Mouse (Mus musculus) adrenal gland, adult 18-20 months (tissue): ENCODE measurements around the gene Bsn. TPM values are rescaled to one million over a fixed set of nuclear protein-coding genes. Genes with fewer than 3 reads are reported as not detected.

Experiments used
- DNase-seq, 2 experiments: peaks; one replicate each; pipeline ENCODE4 v3.0.0; 2021 to 2022; ENCODE audit warnings: low spot score in 2 of 2
- long read RNA-seq, 2 experiments: library from polyadenylated mRNA; stranded (forward); transcript quantifications; one replicate each; pipeline ENCODE4 v2.0.0; 2021
- total RNA-seq, 2 experiments: library from RNA; stranded (reverse); gene quantifications; 1 replicate in 1 of 2; 2 replicates in 1 of 2; pipeline ENCODE4 v1.2.3; 2021

Gene Bsn
- 1 to 10 TPM; 1.8 to 3.1 TPM for total RNA-seq
- long read RNA-seq, experiment 1, partial matches to known transcripts: 1 of 2 reads
- long read RNA-seq, experiment 1, other reads (novel, unspliced or antisense): 1 of 2 reads
- long read RNA-seq, experiment 2, partial matches to known transcripts: 0 of 1 reads
- long read RNA-seq, experiment 2, other reads (novel, unspliced or antisense): 1 of 1 reads

GRCm38 (mm10) chr9:108189787-108190679 lies at the start of gene Bsn:
Bsn (minus strand) TSS chr9:108190384.
- DNase-seq: peak; percentile 62 to 65

DNA sequence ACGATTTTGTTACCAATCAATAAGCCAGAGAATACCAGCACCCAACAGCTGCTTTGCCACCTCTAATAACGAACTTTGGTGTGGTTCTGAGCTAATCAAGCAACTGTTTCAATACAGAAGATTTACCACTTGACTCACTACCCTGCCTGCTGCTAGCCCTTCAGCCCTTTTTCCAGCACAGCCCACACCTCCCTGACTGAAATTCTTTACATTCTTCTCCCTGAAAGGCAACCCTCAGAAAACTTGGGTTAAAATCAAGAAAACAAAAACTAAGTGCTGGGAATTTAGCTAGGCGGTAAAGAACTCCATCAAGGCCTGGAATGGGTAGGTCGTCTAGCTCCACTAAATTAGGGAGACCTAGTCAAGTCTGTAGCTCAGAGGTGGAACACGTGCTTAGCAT lies 49.8 kb upstream of the Bsn start:
- DNase-seq: no peak

DNA sequence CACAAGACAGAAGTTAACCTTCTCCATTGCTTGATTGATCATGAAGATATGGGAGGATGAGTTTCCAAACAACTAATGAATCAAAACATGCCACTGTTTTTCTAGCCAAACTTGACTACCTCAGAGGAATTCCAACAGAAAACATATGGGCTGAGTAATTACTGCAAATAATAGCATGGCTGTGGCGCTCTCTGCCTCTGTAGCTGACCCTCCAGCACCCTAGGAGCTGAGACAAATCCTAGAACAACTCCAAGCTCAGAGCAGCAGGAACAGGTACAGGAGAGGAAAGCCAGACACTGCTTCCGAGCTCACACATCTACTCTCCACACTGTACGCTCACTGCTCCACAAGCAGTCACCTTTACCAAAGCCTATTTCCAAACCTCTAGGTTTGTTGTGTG lies 48.6 kb upstream of the Bsn start:
- DNase-seq: no peak

- DNase-seq: no peak
These were observed 48.2 kb upstream of the Bsn start for GRCm38 (mm10) chr9:108238402-108238801.

DNA sequence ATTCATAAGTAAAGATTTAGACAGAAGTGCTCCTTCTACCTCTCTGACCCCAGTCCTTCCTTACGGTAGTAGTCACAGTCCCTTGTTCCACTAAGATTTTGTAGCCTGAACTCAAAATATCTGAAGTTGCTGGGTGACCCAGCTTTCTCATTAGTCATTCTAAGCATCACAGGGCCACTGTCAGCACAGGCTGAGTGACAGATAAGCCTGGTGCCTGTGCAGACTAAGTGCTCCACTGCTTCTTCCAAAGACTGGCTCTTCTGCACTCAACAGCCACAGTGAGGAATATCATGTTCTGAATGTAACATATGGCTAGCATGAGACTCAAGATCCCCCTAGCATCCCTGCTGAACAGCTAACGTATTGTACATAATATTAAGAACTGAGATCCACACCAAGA lies 44.5 kb upstream of the Bsn start:
- DNase-seq: no peak

DNA sequence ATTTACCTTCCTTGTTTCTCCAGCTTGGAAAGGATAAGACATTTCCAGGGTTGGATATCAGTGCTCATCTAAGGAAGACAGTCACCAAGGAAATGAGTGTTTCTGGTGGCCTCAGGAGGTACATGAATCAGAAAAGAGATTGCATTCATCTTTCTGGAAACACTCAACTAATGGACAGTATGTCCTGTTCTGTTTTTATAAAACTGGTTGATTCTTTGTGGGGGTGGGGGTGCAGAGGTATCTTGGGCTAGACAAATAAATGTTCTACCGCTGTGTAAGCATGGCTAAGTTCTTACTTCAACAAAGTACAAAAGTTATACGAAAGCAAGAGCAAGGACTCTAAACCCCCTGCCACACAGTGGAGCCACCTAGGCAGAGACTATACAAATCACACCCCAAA lies 42.7 kb upstream of the Bsn start:
- no peak for DNase-seq

- no peak for DNase-seq
These were observed 37.9 kb upstream of the Bsn start for GRCm38 (mm10) chr9:108227911-108228649.

GRCm38 (mm10) chr9:108225166-108225565 lies 35.0 kb upstream of the Bsn start:
- no peak for DNase-seq

DNA sequence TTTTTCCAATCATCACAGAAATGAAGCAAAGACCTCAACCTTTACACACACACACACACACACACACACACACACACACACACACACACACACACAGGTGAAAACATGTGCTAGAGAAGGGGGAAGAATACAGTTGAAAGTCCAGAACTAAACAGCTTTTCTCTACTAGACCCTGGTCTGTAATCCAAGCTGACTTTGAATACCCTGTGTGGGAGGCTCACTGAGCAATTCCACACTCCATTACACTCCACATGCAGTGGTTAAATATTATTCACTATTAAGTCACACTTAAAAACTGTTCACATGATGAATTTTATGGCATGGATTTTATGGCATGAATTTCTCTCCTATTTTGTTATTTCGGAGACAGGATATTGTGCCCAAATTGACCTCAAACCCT lies 33.4 kb upstream of the Bsn start:
- DNase-seq: no peak

DNA sequence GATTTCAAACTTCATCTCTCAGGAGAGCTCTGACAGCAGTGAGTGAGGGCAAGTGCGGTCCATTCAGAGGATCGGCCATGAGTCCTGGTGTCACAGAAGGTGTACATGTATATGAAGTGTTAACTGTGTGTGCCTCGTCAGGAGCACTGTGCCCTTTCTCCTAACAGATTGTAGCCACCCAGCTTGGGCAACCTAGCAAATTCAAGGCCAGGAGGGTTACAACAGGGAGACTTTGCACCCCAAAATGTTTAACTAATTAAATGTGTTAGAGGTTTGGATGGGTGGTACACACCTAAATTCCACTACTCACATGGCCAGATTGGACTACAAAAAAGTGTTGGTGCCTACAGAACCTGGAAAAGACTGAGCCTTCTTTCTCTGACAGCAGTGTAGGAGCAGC lies 31.4 kb upstream of the Bsn start:
- DNase-seq: no peak

- DNase-seq: no peak
These were observed 30.2 kb upstream of the Bsn start for GRCm38 (mm10) chr9:108220380-108220774.

- DNase-seq: no peak
These were observed 29.7 kb upstream of the Bsn start for GRCm38 (mm10) chr9:108219766-108220379.

DNA sequence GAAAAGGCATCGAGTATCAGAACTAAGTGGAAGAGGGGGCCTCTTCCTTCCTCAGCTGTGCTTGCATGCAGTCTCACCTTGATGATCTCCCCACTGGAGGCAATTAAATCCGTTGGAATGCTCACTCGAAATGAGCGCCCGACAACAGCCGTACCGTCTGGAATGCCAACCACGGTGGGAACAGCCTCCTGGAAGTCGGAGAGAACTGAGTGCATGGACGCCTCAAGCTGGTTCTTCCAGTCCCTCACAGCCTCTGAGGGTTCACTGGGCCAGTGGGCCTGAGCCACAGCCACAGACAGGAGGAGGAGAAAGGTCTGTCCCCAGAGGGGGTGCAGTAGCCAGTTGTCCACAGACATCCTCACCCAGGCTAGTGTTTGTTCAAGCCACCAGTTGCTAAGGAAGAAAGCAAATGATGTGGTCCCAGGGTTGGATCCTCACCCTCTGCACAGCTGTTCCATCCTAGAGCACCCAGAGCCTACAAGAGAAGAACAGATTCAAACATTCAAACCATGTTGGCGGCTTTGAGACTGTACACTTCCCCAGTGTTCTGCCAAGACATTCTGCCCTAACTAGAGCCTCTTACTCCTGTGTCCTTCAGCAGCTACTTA lies 27.9 kb upstream of the Bsn start:
- no peak for DNase-seq

DNA sequence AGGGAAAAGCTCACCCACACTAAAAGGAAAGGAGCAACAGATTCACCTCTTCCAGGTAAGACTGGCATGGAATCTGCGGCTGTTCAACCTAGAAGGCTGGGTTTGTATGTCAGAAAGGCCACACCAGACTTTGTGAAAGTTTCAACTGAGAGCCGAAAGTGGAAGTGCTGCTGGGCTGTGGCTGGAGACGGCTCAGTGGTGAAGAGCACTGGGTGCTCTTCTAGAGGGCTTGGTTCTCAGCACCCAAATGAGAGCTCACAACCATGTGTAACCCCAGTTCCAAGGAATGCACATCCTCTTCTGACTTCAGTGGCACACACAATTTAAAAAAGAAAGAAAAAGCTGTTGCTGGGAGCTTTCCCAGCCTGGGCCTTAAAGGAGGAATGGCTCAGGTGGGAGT lies 27.2 kb upstream of the Bsn start:
- no peak for DNase-seq

DNA sequence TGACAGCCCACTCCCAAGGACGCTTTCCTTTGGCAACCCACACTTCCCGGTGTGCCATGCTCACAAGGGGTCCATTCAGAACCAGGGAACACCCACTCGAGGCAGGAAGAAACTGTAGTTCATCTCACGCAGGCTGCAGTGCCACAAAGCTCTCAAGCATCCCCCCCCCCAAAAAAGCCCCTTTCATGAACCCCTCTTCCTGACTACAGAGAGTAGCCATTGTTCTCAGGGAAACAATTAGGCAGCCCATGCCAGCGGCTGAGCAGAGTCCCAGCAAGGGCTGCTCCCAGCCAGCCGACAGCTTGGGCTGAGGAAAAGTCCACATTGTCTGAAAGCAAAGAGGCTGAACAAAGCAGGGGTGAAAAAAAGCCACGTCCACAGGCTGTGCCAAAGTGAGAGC lies 22.9 kb upstream of the Bsn start:
- DNase-seq: no peak

DNA sequence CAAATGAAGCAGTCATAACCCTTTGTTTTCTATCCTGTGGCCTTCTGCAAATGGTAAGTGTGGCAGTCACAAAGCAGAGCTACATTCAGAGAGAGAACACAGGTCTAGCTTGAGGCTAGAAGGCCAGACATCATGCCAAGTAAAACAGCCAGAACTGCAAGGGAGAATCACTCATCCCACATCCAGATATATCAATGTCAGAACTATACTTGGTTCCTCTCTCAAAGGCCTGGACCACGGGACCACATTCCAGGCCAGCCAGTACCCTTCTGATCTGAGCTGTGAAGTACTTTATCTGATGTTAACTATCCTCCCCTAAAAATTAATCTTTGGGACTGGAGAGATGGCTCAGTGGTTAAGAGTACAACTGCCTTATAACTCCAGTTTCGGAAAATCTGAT lies 22.2 kb upstream of the Bsn start:
- no peak for DNase-seq

DNA sequence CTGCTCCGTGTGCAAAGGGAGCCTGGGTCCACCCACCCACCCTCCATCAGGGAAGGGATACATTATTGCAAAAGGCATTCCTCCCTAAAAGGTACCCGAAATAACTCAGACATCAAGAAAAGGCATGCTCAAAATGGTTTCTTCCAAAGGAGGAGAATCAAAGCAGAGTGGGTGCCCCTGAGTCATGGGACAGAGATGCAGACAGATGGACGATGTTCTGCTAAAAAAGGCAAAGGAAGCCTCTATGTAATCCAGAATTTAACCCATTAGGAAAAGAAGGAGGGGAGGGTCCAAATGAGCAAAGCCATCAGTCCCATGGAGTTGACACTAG lies 15.4 kb upstream of the Bsn start:
- no peak for DNase-seq

- DNase-seq: no peak
These were observed 14.8 kb upstream of the Bsn start for GRCm38 (mm10) chr9:108204884-108205570.

DNA sequence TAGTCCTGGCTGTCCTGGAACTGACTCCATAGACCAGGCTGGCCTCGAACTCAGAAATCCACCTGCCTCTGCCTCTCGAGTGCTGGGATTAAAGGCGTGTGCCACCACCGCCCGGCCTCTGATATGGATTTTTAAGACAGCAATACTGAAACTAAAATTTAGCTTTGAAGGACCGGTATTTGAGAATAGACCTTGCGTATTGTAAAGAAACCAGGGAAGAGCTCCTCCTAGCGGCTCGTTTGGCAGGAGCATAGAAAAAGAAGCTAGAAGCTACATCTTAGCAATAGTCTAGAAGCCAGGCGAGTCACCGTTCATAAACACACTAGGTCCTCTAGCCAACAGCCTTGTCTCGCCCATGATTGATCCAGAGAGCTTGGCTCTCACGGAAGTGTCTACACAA lies 12.8 kb upstream of the Bsn start:
- peak; percentile 62 to 73 for DNase-seq

GRCm38 (mm10) chr9:108202169-108202568 lies 12.0 kb upstream of the Bsn start:
- DNase-seq: no peak

GRCm38 (mm10) chr9:108201160-108201559 lies 11.0 kb upstream of the Bsn start:
- DNase-seq: peak; percentile 79 to 80
